Mouse (Mus musculus) liver, postnatal 0 days (tissue): Measurements from ENCODE around the gene Togaram2. TPM values are rescaled to one million over a fixed set of nuclear protein-coding genes. Genes with fewer than 3 reads are reported as not detected.
A peak's percentile ranks its signal among the peaks of the same experiment; 100 is the strongest.

Experiments
- ATAC-seq: fragments of 200-750 bp; cut with Nextera tagmentation; 2 replicates; pipeline ENCODE4 v1.8.0; 2017; ENCODE audit warnings: mild to moderate bottlenecking, moderate library complexity
- DNase-seq: peaks from one replicate; pipeline ENCODE4 v3.0.0-alpha.2; 2016
- H3K27ac ChIP-seq: fragments of 300-500 bp; sonication (generic); 2 replicates; pipeline ENCODE4 v1.5.1; 2014; ENCODE audit warnings: antibody characterized with exemption, moderate library complexity, mild to moderate bottlenecking, low read depth
- H3K27me3 ChIP-seq: fragments of 300-500 bp; sonication (generic); 2 replicates; pipeline ENCODE4 v1.6.1; 2014; ENCODE audit warnings: low read length, control low read depth, mixed read lengths; ENCODE audit not compliant: insufficient read depth
- H3K36me3 ChIP-seq: fragments of 300-500 bp; sonication (generic); replicated peaks from 2 replicates; pipeline ENCODE4 v1.6.1; 2014; ENCODE audit warnings: mild to moderate bottlenecking, control low read depth, low read length, moderate library complexity, mixed read lengths; ENCODE audit not compliant: insufficient read depth
- H3K4me1 ChIP-seq: fragments of 300-500 bp; sonication (generic); 2 replicates; pipeline ENCODE4 v1.6.1; 2014; ENCODE audit warnings: antibody characterized with exemption, mild to moderate bottlenecking, control low read depth; ENCODE audit not compliant: insufficient read depth
- H3K4me2 ChIP-seq: fragments of 300-500 bp; sonication (generic); 2 replicates; pipeline ENCODE4 v1.6.1; 2014; ENCODE audit warnings: low read depth, mild to moderate bottlenecking, low read length, moderate library complexity, mixed read lengths
- H3K4me3 ChIP-seq: fragments of 300-500 bp; sonication (generic); 2 replicates; pipeline ENCODE4 v1.5.1; 2014; ENCODE audit warnings: low read depth, low read length
- H3K9ac ChIP-seq: fragments of 300-500 bp; sonication (generic); replicated peaks from 2 replicates; pipeline ENCODE4 v1.6.1; 2014; ENCODE audit warnings: mild to moderate bottlenecking, moderate library complexity
- H3K9me3 ChIP-seq: fragments of 300-500 bp; sonication (generic); 2 replicates; pipeline ENCODE4 v1.6.1; 2016; ENCODE audit warnings: mild to moderate bottlenecking, control low read depth, low read length, mixed read lengths
- CTCF ChIP-seq: sonication (generic); IDR thresholded peaks from 2 replicates; pipeline ENCODE4 v1.5.1; 2016; ENCODE audit warnings: antibody characterized with exemption, low read depth
- EP300 ChIP-seq: IDR thresholded peaks from 2 replicates; pipeline ENCODE4 v1.6.1; 2016; ENCODE audit warnings: antibody characterized with exemption, low read depth, mild to moderate bottlenecking
- WGBS: fragments of 180-500 bp; shearing (Covaris S2); extraction: QIAGEN DNeasy Blood & Tissue Kit; methylation state at CpG from one replicate; pipeline ENCODE4 v1.1.7; 2014; ENCODE audit not compliant: insufficient replicate concordance; 5-methylcytosine and 5-hydroxymethylcytosine counted together
- polyA plus RNA-seq: library from polyadenylated mRNA; unstranded; fragments of >200 nt; fragmentation: Nextera tagmentation; extraction: Ambion mirVana; gene quantifications from 2 replicates; pipeline ENCODE4 v1.2.1, GENCODE M21; 2015

The Togaram2 gene
- polyA plus RNA-seq, 1 experiment from 2014 or later, result not detected

- Histone ChIP-seq H3K4me2 (no peak overlapping the region), H3K27me3 (no peaks in the 10 kb centered on the region), H3K4me1 (peaks cover 8% of the 10 kb centered on the region), H3K9ac (no peak overlapping the region), H3K36me3 (peaks cover 19% of the 10 kb centered on the region), H3K4me3 (no peak overlapping the region), H3K27ac (no peak overlapping the region), H3K9me3 (no peaks in the 10 kb centered on the region)
- no peak for TF ChIP-seq EP300
- no peak for TF ChIP-seq CTCF
- DNase-seq (no peak), ATAC-seq (no peak)
- WGBS, result 55% methylated on average over 1 of the region's 1 CpGs
These were observed 12.7 kb upstream of the Togaram2 start for GRCm38 (mm10) chr17:71660390-71660789.

DNA sequence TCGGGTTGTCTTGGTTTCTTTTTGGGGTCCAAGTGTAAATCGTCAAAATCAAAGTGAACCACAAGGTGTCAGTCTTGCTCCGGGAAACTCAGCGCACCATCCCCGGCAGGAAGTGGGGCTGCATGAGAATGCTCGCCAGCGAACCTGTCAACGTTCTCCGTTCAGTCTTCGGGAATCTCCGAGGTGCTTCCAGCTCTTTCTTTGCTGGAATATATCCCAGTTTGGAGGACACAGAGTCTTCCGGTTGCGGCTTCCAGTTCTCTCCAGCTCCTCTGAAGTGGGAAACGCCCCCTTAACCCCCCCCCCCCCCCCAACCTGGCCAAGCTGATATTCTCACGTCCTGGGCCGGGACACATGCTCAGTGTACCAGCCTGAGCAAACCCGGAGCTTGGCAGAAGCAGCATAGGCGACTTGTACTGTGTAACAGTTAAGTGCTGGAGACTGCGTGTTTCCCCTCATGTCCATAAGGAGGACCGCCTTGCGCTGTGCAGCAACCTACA lies 10.3 kb upstream of the Togaram2 start:
- Histone ChIP-seq H3K27me3 (no peaks in the 10 kb centered on the region), H3K4me1 (peaks cover 8% of the 10 kb centered on the region), H3K9ac (peak overlapping the region; percentile 44; the same call in 1 of the 2 replicates), H3K27ac (no peak overlapping the region), H3K36me3 (peaks cover 4% of the 10 kb centered on the region; the same call in 1 of the 2 replicates), H3K4me3 (peak overlapping the region; percentile 35), H3K9me3 (no peaks in the 10 kb centered on the region), H3K4me2 (peak overlapping the region; percentile 78)
- ATAC-seq (peak; percentile 65), DNase-seq (peak; percentile 70)
- 9% methylated on average over 21 of the region's 21 CpGs for WGBS
- TF ChIP-seq CTCF, result peak; percentile 75
- no peak for TF ChIP-seq EP300

DNA sequence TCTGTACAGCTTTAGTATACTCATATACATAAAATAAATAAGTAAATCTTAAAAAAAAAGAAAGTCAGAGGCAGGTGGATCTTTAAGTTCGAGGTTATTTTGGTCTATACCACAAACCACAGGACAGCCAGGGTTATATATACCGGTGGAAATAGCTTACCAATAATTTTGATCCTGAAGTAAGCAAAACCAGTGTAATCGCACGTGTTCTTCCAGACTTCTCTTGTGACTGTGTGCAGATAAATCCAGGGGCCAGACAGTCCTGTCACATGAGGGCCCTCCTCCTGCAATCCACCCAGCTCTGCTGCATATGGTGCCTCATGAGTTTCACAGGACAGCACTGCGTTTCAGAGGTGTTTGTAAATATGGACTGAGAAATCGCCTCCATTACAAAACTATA lies 9.6 kb upstream of the Togaram2 start:
- TF ChIP-seq EP300, result no peak
- DNase-seq (no peak), ATAC-seq (no peak)
- Histone ChIP-seq H3K4me1 (peaks cover 8% of the 10 kb centered on the region), H3K27me3 (no peaks in the 10 kb centered on the region), H3K4me2 (no peak overlapping the region), H3K4me3 (no peak overlapping the region), H3K36me3 (0 out of 2 replicates have a peak, but pooled peaks cover 4% of the 10 kb centered on the region), H3K9me3 (no peaks in the 10 kb centered on the region), H3K27ac (no peak overlapping the region), H3K9ac (no peak overlapping the region)
- 54% methylated on average over 6 of the region's 6 CpGs for WGBS

- Histone ChIP-seq H3K4me3 (no peak overlapping the region), H3K4me2 (no peak overlapping the region), H3K36me3 (no peaks in the 10 kb centered on the region), H3K27me3 (no peaks in the 10 kb centered on the region), H3K4me1 (peaks cover 8% of the 10 kb centered on the region), H3K27ac (no peak overlapping the region), H3K9ac (no peak overlapping the region), H3K9me3 (no peaks in the 10 kb centered on the region)
- no peak for TF ChIP-seq EP300
- TF ChIP-seq CTCF, result no peak
- ATAC-seq (no peak), DNase-seq (no peak)
- WGBS, result 24% methylated on average over 1 of the region's 1 CpGs
These were observed 8.9 kb upstream of the Togaram2 start for GRCm38 (mm10) chr17:71664172-71664571.

GRCm38 (mm10) chr17:71665201-71665600 lies 7.9 kb upstream of the Togaram2 start:
- DNase-seq (no peak), ATAC-seq (no peak)
- Histone ChIP-seq H3K4me1 (peaks cover 8% of the 10 kb centered on the region), H3K9me3 (no peaks in the 10 kb centered on the region), H3K4me3 (no peak overlapping the region), H3K27ac (no peak overlapping the region), H3K36me3 (no peaks in the 10 kb centered on the region), H3K9ac (no peak overlapping the region), H3K27me3 (no peaks in the 10 kb centered on the region), H3K4me2 (no peak overlapping the region)
- 79% methylated on average over 4 of the region's 4 CpGs for WGBS
- TF ChIP-seq EP300 (no peak), CTCF (no peak)

- Histone ChIP-seq H3K4me1 (no peaks in the 10 kb centered on the region), H3K27ac (no peak overlapping the region), H3K36me3 (no peaks in the 10 kb centered on the region), H3K4me3 (no peak overlapping the region), H3K27me3 (no peaks in the 10 kb centered on the region), H3K4me2 (no peak overlapping the region), H3K9me3 (no peaks in the 10 kb centered on the region), H3K9ac (no peak overlapping the region)
- ATAC-seq (no peak), DNase-seq (no peak)
- WGBS, result 54% methylated on average over 5 of the region's 5 CpGs
- TF ChIP-seq CTCF (peak; percentile 40), EP300 (no peak)
These were observed 3.5 kb upstream of the Togaram2 start for GRCm38 (mm10) chr17:71669511-71669910.
